Mouse (Mus musculus) T-helper 1 cell (primary cell): ENCODE data around the gene Sae1.

Experiments used
- in situ Hi-C: fragments of 300-600 bp; cut with MboI, MseI; formaldehyde crosslinking; loops from one replicate; pipeline ENCODE4 v1.15.1; 2025; ENCODE audit warnings: high pct_unique_total_duplicates

Sae1 gene

GRCm38 (mm10) chr7:16387160-16388041 lies at the start of gene Sae1:
Gene Sae1 (minus strand): TSS chr7:16387806.
- in situ Hi-C loops = no loop called here

- in situ Hi-C loops = no loop called here
Measured at GRCm38 (mm10) chr7:16435088-16435487, 47.5 kb upstream of the Sae1 start.

- in situ Hi-C loops = no loop called here
Measured at GRCm38 (mm10) chr7:16433352-16433971, 45.9 kb upstream of the Sae1 start.

GRCm38 (mm10) chr7:16426129-16426729 lies 38.6 kb upstream of the Sae1 start:
- in situ Hi-C loops = no loop called here

- in situ Hi-C loops = no loop called here
Measured at GRCm38 (mm10) chr7:16425721-16426120, 38.1 kb upstream of the Sae1 start.

GRCm38 (mm10) chr7:16423731-16424130 lies 36.1 kb upstream of the Sae1 start:
- in situ Hi-C loops = no loop called here

- in situ Hi-C loops = no loop called here
Measured at GRCm38 (mm10) chr7:16422222-16422856, 34.7 kb upstream of the Sae1 start.

- in situ Hi-C loops = no loop called here
Measured at GRCm38 (mm10) chr7:16420493-16421118, 33.0 kb upstream of the Sae1 start.

- in situ Hi-C loops = no loop called here
Measured at GRCm38 (mm10) chr7:16418713-16419112, 31.1 kb upstream of the Sae1 start.

GRCm38 (mm10) chr7:16417141-16417771 lies 29.6 kb upstream of the Sae1 start:
- in situ Hi-C loops = no loop called here

GRCm38 (mm10) chr7:16415426-16415825 lies 27.8 kb upstream of the Sae1 start:
- in situ Hi-C loops = no loop called here

- in situ Hi-C loops = no loop called here
Measured at GRCm38 (mm10) chr7:16412930-16413329, 25.3 kb upstream of the Sae1 start.

- in situ Hi-C loops = no loop called here
Measured at GRCm38 (mm10) chr7:16412220-16412896, 24.8 kb upstream of the Sae1 start.

- in situ Hi-C loops = no loop called here
Measured at GRCm38 (mm10) chr7:16411100-16411499, 23.5 kb upstream of the Sae1 start.

GRCm38 (mm10) chr7:16406978-16407377 lies 19.4 kb upstream of the Sae1 start:
- in situ Hi-C loops = no loop called here

GRCm38 (mm10) chr7:16405516-16406351 lies 18.1 kb upstream of the Sae1 start:
- in situ Hi-C loops = no loop called here

- in situ Hi-C loops = no loop called here
Measured at GRCm38 (mm10) chr7:16405073-16405455, 17.5 kb upstream of the Sae1 start.

GRCm38 (mm10) chr7:16404315-16405072 lies 16.9 kb upstream of the Sae1 start:
- in situ Hi-C loops = loop anchor here (5.0 kb wide), 1 partner anchor 92 kb away; no protein-coding TSS in a partner anchor
